Mouse (Mus musculus): ENCODE measurements at regions not wholly inside any gene's neighbourhood (a gene's known extent, or its start where the extent isn't known, plus 50 kb on each side); places are given as distances from the start of the nearest gene placed in this dataset.

DNA sequence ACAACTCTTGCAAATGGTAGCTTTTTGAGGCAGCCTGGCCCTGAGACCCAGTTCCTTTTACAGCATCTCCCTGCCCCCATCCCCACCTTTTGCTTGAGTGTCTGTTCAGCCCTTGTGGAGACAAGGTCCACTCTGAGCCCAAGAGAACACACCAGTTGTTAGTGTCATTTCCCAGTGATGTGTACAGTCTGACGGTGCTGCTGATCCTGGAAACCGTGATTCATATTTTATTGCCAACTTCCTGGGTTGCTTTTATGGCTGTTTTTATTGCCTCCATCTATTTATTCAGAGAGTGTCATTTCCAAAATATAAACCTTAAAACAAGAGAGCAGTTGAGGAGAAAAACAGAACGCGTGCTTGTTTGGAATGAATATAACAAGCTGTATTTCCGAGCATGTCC is 309.6 kb upstream of the Isl1 start:
- no peak for DNase-seq (ENCODE audit: low read depth, low spot score)

DNA sequence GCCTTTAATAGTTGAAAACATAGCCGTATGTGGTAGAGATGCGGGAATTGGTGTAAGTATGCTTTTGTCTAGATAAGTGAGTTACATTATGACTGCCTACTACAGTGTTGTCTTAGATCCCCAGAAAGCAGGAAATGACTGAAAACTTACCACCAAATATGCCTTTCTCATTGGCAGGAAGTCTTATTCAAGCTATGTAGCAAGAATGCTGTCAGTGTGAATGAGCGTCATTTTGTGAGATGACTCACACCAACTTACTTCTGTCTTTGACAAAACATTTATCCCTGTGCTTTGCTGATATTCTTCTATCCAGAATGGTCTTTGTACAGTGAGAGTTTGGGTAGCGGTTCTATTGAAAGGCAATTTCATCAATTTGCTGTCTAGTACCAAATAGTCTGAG is 286.9 kb upstream of the Isl1 start:
- DNase-seq (ENCODE audit: low read depth, low spot score) = no peak

DNA sequence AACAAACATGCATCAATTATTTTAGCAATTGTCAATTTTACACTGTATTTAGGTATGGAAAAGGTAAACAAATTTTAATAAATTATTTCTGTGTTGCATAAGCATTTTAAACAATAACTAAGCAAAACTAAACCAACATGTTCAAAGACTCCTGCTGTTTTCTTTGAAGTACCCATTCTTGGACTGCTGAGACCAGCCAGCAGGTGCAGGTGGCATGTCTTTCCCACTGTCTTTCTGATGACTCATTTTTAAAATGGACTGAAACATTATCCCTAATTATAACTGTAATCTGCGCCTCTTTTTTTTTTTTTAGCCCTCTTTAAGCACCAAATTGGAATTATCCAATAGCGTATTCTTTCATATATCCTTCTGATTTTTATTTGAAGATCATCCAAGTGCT is 286.0 kb upstream of the Isl1 start:
- DNase-seq (ENCODE audit: low read depth, low spot score) = no peak

DNA sequence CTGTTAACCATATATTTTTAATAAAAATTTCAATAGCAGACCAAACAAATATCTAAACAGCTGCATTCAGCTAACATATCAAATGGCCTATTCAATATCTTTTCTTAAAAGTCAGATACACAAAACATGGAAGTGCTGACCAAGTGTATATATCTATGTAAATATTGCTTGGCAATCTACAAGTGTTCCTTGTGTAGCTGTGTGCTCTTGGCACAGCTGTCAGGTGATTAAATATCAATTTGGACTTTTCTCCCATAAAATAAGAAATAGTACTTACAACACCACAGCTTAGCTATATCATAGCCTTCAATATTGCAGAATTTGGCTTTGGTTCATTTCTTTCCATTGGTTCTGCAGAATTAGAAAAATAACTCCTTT is 266.5 kb upstream of the Isl1 start:
- DNase-seq (ENCODE audit: low read depth, low spot score) = no peak

DNA sequence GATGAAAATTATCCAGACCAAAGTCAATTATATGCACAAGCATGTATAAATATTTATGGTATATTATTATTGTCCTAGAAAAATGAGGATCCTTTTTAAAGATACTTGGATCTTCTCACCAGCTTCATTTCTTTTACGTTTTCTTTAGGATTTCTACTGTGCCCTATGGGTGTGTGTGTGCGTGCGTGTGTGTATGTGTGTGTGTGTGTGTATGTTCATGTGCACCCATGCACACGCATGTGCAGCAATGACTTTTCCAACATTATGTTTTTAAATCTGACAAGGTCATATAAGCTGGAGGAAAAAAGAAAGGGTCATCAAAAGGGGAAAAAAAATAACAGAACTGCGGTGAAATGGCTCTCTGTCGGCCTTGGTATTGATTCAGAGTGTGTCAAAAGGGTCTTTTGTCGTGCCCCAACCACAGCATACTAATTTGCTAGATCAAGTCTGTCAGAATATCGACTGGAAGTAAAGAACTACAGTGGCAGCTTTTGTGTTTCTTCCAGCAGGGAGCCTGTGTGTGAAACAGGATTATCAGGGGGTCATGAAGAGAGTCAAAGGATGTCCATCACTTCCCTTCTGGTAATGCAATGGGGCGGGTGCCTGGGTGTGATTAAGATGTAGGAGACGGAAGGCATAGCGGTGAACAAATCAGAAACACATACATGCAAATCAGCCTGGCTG is 265.9 kb upstream of the Isl1 start:
- no peak for DNase-seq (ENCODE audit: low read depth, low spot score)

DNA sequence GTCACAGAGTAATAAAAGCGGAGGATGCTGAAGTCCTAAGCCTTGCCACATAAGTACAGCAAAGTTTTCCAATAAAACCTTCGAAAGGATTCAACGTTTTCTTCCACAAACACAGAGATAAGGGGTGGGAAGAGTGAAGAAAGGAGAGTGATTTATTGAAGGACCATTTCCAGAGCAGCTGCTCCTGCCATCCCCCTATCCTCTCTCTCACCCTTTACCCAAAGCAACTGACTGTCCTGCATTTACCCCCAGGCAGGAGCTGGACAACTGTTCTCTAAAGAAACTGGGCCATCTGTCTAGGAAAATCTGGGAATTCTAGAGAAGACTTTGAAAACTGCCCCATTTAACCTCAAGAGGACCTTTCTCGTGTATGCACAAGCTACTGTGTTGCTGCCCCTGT is 245.6 kb upstream of the Isl1 start:
- DNase-seq (ENCODE audit: low read depth, low spot score) = peak; percentile 7

DNA sequence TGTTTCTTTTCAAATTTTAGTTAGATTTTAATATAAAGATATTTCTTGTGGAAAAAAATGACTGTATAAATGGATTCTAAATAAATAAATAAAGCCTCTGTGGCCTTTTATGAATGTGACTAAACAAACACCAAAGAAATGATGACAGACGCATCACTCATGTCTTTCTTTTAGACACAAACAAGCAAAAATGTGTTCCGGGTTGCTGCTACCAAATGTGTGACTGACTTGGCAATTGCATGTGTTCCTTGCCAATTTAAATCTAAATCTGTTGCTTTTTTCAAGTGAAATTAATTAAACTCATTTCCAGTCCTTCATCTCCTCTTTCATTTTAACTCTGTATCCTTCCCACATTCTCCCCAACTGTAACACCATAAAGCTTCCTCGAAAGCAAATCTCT is 225.7 kb upstream of the Isl1 start:
- peak; percentile 16 for DNase-seq (ENCODE audit: low read depth, low spot score)

DNA sequence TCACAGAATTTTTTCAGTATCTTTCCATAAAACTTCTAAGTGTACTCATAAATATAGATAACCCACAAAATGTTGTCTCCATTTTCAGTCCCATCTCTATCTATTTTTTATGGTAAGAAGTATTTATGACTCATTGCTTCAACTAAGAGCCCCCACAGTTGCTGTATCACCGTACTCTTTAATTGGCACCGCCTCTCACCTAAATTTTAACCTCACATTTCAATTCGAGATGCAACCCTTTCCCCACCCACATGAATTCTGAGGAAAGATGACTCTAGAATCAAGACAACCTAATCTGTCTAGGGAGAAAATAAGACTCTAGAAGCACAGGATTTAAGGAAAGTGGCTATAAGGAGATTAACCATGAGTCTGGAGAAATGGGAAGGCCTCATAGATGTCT is 223.7 kb upstream of the Isl1 start:
- DNase-seq (ENCODE audit: low read depth, low spot score) = peak; percentile 63

DNA sequence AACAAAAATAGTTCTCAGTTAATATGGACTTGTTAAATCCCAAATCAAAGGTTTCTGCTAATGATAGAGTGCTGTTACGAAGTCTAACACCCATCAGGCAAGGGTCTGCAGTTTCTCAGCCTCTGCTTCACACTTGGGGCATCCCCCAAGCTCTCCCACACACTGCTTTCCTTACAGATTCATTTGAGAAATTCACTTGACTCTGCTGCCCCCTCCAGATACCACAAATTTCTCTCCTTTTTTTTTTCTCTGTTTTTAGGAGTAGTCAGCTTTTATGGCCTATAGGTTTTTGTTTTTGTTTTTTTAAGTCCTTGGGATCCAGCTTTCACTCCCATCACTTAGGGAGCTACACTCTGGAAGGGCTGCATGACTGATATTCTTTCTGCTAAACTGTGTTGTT is 218.8 kb upstream of the Isl1 start:
- no peak for DNase-seq (ENCODE audit: low read depth, low spot score)

DNA sequence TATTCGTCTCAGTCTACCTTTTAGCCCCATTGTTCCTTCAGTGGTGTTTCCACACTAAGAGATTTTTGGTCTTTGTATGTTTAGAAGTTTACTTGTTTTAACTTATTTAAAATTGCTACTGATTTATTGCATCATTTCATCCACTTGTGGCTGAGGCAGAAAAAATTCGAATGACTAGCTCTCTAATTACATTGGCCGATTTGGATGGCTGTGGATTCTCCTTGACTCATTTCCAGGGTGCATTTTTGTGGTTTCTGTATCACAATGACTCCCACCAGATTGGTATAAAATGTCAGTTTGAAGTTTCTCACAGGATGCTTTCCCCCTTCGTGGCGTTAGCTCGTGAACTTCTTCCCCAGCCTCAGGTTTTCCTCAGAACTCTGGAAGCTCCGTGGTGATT is 217.5 kb upstream of the Isl1 start:
- DNase-seq (ENCODE audit: low read depth, low spot score) = no peak

DNA sequence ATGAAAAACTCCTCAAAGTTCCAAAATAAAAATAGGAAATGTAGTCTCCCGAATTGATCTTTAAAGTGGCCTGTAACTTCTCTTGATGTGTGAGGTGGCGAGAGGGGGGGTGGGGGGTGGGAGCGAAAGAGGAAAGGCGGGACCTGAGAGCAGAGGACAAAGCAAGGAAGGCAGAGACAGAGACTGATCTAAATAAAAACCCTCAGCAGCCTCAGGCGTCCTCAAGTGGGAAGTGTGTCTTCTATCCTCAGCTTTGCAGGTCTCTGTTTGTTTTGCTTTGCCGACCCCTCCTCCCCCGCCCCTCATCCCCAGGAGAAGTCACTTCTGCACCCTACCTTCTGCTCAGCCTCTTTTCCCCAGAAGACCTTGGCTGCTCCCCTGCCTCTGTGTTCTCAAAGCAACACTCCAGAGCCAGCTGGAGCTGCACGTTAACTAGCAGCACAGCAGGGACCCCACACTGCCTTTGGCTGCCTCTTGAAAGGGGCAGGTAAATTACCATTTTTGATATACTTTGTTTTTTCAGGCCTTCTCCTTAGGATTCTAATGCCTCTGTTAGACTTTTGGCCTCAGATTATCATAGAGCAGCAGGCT is 214.3 kb upstream of the Isl1 start:
- DNase-seq (ENCODE audit: low read depth, low spot score) = no peak

DNA sequence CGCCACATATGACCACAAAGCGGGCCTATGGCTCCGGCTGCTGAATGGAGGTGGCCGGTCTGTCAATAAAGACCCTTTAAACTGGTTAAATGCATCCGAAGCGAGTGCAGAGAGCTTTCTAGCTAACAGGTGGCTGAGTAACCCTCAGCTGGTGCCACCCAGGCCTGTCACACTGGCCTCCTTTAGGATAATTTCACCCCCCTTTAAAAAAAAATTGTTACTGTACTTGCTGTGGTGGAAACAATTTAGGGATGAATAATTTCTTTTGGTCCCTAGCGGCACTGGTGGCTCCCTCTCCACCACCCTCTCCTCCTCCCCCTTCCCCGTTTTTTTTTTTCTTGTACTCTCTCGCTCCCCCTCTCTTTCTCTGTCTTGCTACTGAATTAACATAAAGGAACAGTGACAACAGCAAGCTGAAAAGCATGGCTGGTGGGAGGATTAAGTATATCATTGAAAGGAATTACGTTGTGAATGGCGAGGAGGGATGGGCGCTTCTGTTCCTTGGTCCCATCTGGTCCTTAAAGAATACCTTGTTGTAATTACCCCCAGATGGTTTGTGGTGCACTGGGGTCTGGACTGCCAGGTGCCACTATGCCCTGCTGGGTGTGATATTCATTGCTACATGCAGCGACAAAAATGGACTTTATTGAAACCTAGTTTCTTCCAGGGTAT is 205.3 kb upstream of the Isl1 start:
- no peak for DNase-seq (ENCODE audit: low read depth, low spot score)

DNA sequence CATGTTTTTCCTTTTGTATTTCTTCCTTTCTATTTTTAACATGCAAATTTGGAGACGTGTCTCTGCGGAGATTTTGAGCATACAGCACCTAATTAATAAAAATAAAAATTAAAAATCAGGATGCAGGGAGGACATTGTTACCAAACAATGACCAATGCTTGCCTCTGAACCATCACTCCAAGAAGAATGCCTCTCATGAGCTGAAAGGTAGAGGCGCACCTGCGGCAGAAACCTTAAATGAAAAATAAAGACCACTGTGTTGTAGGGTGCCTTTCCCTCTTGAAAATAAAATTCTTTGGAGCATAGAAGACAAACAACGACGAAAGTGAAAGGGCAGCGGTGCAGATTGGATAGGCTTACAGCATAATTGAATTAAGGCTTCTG is 204.8 kb upstream of the Isl1 start:
- no peak for DNase-seq (ENCODE audit: low read depth, low spot score)

DNA sequence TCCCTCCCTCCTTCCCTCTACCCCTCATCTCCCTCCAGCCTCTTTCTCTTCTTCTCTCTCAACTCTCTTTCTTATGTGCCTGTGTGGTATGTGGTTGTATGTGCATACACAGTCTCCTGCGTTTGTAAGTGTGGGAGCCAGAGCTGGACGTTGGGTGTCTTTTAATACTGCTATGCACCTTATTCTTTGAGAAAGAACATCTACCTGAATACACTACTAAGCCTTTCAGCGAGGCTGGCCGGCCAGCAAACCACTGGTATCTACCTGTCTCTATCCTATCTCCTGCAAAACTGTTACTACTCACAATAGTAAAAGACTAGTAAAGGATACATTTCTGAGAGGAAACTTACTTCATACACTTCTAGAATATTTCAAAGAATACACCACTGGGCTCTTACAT is 202.9 kb upstream of the Isl1 start:
- DNase-seq (ENCODE audit: low read depth, low spot score) = no peak

DNA sequence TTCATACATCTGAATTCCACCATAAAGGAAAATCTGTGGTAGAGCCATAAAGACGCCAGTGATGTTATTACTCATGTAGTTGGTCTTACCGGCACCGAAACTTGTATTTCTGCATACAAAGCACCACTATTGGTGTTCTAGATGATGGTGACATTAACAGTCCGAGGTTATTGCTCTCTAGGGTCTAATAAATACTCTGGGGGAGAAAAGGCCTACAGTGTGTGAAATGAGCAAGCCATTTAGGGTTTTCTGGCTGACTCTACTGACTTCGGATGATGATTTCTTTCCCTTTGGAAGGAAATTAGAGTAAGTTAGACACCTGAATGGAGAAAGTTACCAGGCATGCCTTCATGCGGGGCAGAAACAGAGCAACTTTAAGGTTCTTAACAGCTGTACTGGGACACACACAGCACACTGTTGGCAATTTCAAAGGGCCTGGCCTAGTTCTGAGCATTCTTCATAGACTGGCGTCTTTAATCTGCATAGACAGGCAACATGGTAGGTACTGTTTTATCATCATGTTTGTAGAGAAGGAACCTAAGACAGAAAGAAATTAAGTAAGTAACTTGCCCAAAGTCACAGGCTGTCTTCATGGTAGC is 198.8 kb upstream of the Isl1 start:
- no peak for DNase-seq (ENCODE audit: low read depth, low spot score)

DNA sequence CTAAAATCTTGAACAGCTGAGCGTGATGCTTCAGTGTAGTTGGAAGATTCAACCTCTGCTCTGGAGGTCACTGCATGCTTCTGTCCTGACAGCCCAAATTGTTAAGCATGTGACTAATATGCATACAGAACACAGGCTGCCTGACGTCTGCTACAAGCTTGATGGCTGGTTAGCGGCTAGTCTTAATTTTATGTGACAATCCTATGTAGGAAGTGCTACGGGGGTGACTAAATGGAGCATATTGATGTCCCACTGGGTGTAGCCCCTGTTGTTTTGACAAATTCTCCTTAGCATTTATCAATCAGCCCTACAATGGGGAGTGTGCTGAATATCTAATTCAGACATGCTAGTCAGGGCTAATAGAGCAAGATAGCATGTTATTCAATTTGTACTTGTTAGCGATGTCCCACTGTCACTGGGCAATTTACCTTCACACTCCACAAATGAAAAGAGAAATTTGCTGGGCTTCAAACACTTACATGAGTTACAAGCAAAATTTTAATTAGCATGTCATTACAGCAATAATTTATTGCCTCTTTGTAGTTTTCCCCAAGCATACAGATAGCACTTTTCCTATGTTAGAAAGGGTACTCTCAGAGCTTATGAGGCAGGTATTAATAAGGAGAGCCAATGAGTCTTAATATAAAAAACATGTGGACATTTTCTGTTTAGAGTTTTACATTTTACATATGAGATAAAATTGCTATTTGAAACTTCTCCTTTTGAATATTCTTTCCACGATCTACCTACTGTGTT is 188.3 kb upstream of the Isl1 start:
- no peak for DNase-seq (ENCODE audit: low read depth, low spot score)

DNA sequence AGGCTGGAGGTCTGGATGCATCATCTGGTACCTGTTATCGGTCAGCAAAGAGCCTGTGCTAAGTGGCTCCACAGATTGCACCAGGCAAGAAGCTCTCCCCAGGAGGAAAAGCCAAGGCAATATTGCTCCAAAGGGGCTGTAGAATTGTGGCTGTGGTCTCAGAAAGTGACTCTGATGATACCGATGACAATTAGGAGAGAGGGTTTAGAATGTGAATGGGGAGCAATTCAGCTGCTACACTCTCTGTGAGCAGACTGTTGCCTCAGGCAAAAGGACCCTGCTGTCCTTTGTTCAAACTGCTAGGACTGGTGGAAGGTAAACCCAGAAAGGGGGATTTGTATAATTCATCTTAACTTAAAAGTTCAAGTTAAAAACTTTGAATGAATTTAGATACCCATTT is 186.2 kb upstream of the Isl1 start:
- no peak for DNase-seq (ENCODE audit: low read depth, low spot score)

DNA sequence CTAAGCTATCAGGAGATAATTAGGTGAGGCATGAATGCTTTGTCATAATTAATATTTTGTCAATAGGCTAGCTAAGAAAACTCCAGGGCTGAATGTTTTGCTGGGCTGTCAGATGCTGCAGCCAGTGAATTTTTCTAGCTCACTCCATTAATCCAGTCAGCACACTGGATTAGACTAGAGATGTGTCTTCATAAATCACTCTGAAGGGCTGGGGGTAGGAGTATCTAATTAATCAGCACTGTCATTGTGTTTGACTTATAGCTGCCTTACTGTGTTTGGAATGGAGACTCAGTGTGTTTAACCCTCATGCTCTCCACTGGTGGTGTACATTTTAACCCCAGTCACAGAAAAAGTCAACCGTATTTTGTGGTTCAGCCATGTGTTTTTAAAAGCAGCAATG is 179.9 kb upstream of the Isl1 start:
- no peak for DNase-seq (ENCODE audit: low read depth, low spot score)

DNA sequence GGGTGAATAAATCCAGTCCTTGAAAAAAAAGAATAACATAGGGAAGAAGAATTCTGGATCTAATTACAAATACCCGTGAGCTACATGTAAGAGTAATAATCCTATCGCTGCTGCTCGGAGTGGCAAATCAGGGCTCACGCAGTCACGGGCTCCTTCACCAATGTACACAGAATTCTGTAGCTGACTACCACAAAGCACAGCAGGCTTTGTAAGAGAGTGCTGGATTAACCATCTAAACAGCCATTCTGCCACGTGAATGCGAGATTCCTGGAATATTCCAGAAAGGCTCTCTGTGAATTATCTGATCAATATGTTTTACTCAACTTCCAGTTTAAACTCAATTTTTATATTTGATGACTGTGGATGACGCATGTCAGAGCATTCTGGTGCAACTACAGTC is 165.1 kb upstream of the Isl1 start:
- no peak for DNase-seq (ENCODE audit: low read depth, low spot score)

DNA sequence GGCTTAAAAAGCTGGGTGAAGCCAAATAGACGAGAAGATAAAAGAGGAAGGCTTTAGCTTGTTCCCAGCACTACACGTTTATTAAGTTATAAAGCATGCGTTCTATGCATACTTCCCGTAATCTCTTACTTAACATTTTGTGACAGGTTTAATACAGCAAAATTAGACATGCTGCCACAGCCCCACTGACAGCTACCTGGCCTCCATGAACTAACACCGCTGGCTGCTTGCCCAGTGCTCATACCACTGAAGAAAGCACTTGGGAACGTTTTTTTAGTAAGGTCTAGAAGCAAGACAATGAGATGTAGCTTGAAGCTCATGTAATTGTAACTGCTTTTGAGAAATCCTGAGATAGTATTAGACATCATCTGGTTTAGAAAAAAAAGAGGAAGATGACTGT is 152.3 kb upstream of the Isl1 start:
- DNase-seq (ENCODE audit: low read depth, low spot score) = no peak

DNA sequence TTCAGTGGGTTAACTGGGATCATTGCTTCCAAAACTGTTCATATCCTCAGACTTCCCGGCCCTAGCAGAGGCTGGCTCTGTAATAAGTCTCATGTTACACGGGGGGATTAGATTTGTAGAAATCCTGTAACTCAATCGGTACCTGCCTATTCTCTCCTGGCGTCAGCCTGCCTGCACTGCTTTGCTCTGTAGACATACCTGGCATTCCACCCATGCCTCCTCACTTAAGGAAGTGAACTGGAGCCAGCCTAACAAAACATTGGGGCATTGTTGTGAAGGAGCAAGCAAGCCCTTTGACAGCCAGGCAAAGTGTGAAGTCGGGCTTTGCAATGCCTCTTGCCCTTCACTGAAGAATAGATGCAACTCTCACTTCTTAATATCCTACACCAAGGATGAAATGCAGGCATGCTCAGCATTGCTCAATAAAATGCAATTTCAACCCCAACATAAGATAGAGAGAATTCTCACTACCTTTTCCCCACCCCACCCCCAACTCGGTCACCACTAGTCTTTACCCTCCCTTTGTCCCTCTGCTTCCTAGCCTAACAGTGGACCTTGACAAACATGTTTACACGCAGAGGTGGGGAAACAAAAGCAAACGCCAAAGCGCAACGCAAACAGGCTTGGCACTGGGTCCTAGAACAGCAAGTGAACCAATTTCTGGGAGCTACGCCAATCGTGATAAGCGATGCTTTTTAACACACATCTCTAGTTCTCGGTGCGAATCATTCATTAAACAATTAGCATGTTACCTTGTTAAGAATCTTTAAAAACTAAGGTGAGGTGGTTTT is 133.9 kb upstream of the Isl1 start:
- DNase-seq (ENCODE audit: low read depth, low spot score) = peak; percentile 11

DNA sequence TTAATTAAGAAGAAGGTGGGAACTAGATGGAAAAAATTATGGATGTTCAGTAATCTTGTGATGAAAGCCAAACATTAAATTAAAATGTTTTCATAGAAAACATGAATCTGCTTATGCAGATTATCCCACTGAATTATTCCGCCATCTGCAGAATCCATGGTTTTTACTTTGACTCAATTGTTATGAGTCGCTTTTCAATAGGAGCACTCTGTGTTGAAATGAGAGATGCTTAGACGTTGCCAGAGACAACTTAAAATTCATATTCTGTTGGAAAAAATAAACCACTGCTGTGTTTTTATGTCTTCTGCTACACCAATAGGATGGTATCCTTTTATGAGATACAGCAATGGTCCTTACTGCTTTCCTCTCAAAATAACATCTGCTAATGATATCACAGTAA is 108.3 kb upstream of the Isl1 start:
- peak; percentile 1 for DNase-seq (ENCODE audit: low read depth, low spot score)
